Mouse (Mus musculus) heart, postnatal 36 days (tissue): Measurements from ENCODE around the gene Gm20696. TPM values are rescaled to one million over a fixed set of nuclear protein-coding genes. Genes with fewer than 3 reads are reported as not detected.
A peak's percentile ranks its signal among the peaks of the same experiment; 100 is the strongest.

ENCODE experiments used
- DNase-seq, 2 experiments: peaks; one replicate each; pipeline ENCODE4 v3.0.0; 2021 to 2022
- intact Hi-C: fragments of 180-260 bp; cut with DNase I; formaldehyde crosslinking; loops from one replicate; pipeline ENCODE4 v1.15.1; 2025
- total RNA-seq, 2 experiments: library from RNA; stranded (reverse); gene quantifications; 2 replicates each; pipeline ENCODE4 v1.2.3; 2021

Gm20696 gene
- total RNA-seq, 2 experiments from 2014 or later = 2.4 to 2.5 TPM

DNA sequence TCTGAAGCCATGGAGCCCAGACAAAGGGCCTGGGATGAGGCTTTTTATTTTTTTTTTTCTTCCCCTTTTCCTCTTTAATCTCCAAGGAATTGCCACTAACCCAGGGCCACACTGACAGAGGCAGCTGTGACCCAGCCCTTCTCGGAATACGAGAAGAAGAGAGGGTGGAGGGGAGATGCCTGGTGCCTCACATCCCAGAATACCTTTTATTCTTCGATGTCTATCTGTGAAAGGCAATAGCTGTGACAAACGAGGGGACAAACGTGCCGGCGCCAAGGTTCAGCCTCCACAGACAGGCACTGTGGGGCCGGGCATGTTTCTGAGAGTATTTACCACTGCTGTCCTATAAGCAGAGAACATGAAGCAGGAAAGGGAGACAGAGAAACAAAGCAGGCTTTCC, 66.9 kb downstream of the Gm20696 start:
- DNase-seq = peak in 1 of 2 experiments; percentile 7
- intact Hi-C loops = loop anchor here (1.0 to 10.0 kb wide), 8 partner anchors 555 to 1835 kb away; no protein-coding TSS in a partner anchor

DNA sequence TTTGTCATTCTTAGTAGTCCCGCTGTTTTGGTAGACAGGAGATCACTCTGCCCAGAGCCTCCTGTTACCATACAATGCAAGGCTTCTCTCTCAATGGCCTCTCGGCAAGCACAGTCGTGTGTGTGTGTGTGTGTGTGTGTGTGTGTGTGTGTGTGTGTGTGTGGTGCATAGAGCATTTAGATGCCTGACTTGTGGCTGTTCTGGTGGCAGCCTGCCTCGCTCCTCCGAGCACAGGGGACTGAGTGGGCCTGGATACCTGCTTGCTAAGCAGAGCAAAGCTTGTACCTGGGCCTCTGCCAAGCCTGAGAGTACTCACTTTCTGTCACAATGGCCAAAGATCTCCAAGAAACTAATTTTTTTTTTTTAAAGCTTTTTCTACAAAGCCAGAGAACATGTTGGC, 67.4 kb downstream of the Gm20696 start:
- no peak for DNase-seq
- intact Hi-C loops = loop anchor here (10.0 kb wide), 1 partner anchor 1324 kb away; no protein-coding TSS in a partner anchor

DNA sequence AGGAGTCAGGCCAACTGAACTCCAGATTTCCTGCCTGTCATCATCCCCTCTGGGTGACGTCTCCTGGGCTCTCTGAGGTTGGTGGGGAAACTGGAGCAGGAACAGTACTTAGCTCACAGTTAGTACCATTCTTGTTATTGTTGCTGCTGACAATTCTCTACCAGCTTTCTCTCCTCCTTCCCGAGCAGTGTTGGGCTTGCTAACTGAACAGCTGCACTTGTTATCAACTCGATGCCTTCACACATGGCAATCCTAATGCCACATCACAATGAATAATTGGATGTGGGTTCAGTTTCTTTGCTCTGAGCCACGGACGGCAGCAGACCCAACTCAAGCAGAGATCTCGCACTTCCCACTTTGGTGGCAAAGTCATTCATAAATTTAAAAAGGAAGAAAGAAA, 89.6 kb downstream of the Gm20696 start:
- DNase-seq = no peak
- intact Hi-C loops = no loop called here

DNA sequence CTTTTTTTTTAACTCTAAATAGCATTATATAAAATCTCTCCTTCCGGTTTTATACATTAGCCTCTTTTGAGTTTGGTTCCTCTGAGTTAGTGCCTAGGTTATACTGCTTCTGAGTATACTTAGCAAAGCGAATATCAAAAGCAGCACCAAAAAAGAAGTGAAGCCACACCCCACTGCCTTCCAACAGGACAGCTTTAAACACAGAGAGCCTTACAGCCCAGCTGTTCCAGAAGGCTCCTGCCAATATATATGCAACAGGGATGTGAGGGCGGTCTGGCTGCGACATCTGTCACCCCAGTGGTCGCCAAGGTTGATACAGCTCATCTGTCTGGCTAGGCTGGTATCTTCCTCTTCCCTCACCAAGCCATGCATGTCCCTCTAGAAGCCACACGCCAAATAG, 91.0 kb downstream of the Gm20696 start:
- DNase-seq = no peak
- intact Hi-C loops = no loop called here

DNA sequence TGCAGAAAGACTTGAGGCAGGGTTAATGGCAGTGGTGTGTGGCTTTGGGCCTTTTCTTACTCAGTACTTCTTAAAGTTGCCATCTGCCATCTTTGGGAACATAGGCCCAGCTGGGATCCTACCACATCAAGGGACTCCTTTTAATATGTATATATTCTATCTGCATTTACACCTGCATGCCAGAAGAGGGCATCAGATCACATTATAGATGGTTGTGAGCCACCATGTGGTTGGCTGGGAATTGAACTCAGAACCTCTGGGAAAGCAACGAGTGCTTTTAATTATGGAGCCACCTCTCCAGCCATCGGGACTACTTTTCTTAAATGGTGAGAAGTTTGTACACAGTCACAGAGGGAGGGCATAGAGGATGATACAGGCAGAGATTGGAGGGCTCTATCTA, 93.3 kb downstream of the Gm20696 start:
- intact Hi-C loops = no loop called here
- no peak for DNase-seq

DNA sequence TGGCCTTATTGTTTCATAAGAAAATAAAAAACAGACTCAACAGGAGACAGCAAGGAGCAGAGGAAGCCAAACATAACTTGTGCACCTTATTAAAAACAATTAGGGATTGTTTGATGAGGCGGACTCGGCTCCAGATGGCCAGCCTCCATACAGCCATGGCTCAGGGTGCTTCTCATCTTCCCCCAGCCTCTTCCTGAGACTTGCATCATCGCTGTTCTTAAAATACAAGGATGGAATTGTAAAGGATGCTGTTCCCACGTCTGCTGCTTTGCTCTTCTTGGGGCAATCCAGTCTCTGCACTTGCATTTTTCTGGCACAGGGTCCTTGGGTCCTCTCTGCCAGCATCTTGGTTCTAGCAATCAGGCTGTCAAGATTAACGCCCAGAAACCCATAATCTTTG, 94.5 kb downstream of the Gm20696 start:
- DNase-seq = no peak
- intact Hi-C loops = no loop called here

DNA sequence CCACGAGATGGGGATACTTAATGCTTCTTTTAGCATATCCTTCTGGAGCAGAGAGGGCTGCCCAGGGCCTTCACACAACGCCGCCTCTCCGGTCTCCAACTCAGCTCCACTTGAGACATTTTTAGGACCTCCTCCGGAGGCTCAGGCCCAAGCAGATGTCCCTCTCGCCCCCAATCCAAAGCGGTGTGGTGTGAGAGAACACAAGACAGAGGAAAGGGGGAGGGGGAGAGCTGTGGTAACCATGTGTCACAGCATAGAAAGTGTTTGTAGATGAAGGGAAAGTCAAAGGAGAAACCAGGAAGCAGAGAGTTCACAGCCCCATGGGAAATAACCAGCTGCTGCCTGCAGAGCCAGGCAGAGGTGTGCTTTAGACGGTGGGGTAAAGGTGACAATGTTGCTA, 99.7 kb downstream of the Gm20696 start:
- no peak for DNase-seq
- intact Hi-C loops = no loop called here

DNA sequence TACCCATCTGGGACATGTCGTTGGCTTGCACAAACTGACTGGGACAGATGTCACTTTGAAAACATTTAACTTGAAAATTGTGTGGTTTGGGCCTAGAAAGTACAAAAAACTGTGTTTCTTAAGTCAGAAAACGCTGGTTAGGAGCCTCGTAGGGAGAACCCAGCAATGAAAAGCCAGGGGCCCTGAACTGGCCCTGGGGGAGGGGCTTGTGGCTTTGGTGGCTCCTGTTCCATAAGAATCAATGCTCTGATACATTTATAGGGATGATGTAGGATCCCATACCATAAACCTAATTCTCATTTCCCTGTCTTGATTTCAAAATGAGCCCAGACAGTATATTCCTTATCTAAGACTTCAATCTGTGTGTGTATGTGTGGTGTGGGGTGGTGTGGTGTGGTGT, 101.8 kb downstream of the Gm20696 start:
- intact Hi-C loops = no loop called here
- DNase-seq = no peak

DNA sequence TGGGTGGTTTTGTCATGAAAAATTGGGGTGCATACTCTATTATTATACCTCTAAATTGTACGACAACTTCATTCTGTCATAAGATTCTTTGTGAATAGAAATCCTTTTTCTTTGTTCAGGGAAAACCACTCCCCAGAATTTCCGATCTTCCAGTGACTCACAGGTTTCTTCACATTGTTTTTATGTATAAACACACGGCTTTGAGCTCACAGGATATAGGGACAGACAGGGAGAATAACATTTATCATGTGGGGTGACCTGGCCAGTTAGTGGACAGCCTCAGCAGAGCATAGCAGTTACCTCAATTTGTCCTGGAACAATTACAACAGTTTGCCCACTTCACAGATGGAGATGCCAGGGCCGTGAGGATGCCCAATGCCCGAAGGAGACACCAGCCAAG, 109.6 kb downstream of the Gm20696 start:
- no peak for DNase-seq
- intact Hi-C loops = no loop called here

DNA sequence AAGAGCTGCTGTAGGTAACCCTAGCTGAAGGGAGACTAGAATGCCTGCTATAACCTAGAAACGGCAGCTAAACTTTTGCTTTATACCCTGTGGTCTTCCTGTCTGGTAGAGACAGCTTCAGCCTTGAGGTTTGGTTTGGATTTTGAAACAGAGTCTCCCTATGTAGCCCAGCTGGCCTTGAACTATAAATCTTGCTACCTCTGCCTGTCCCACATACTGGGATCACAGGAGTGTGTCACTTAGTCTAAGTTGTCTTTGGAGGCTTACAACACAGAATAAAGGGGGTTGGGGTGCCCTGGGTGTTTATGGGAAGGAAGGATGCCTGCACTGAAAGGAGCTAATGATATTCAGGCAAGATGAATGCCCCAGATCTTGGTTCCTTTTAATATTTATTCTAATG, 113.8 kb downstream of the Gm20696 start:
- no peak for DNase-seq

DNA sequence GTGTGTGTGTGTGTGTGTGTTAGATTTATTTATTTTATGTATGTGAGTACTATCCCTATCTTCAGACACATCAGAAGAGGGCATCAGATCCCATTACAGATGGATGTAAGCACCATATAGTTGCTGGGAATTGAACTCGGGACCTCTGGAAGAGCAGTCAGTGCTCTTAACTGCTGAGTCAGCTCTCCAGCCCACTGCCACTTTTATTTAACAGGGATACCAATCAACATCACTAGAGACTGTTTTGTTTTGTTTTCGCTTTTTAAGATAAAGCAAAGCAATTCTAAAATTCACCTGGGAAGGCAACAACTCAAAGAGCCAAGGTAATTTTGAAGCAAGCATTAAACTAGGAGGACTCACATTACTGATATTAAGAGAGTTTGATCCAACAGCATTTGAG, 120.2 kb downstream of the Gm20696 start:
- intact Hi-C loops = no loop called here

More for the DNA sequence above, 113.8 kb downstream of the Gm20696 start:
- intact Hi-C loops = no loop called here

DNA sequence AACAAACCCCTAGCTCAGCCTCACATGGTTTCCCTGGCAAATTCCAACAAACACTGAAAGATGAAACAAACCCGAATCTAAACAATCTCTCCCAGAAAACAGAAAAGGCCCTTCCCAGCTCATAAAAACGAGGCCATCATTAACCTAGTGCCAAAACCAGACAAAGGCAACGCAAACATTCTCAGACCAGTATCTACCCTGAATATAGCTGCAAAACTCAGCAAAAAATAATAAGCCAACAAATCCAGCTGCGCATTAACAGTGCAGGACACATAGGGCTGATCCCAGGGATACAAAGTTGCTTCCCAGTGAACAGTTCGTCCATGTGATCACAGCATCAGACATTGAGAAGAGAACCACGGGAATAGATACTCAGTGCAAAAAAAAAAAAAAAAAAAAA, 121.2 kb downstream of the Gm20696 start:
- no peak for DNase-seq
- intact Hi-C loops = no loop called here

More for the DNA sequence above, 120.2 kb downstream of the Gm20696 start:
- no peak for DNase-seq

DNA sequence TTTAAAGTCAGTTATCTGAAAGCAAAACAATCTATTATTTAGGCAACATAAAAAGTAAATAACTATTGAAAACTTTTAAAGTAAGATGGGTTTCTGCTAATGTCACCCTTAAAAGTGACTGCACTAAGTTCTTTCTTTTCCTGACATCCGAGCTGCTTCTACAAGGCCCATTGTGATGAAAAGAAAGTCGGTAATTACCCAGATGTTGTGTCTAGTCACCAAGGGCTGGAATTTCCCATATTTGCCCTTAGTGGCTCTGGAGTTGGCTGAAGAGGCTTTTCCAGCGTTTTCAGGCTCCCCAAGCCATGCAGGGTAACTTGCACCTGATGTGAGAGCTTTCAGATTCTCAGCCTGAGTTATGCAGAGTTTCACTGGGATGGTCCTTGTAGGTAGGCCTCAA, 125.5 kb downstream of the Gm20696 start:
- no peak for DNase-seq
- intact Hi-C loops = no loop called here

DNA sequence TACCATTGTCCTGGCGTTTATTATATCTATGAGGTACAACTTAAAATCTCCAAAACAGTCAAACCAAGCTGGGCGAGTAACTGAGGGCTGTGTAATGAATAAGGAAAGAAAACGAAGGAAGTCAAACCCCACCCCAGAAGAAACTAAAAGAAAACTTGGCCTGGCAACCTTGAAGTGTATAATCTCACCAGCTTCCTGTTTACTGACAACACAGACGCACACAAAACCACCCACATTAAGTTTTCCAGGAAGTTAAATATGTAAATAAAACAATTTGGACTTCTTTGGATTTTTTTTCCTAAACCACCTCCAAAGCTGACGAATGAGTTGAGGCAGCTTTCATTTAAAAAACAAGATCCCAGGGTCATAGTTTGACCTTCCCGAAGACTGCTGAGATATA, 125.9 kb downstream of the Gm20696 start:
- DNase-seq = no peak
- intact Hi-C loops = no loop called here

DNA sequence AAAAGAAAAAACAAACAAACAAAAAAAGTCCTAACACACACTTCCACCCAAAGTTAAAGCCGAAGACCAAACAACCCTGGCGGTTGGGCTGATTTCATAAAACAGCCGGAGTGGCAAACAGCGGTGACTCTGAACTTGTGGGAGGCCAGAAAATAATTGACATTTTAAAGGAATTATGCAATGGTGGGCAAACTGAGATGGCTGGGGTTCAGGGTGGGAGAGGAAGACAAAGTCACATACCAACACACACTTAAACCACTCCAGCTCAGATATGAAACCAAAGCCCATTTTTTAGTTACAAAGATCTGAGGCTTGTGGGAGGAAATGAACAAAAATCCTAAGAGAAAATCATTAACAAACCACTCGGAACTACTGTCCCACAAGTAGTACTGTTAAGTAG, 126.5 kb downstream of the Gm20696 start:
- intact Hi-C loops = no loop called here
- no peak for DNase-seq

DNA sequence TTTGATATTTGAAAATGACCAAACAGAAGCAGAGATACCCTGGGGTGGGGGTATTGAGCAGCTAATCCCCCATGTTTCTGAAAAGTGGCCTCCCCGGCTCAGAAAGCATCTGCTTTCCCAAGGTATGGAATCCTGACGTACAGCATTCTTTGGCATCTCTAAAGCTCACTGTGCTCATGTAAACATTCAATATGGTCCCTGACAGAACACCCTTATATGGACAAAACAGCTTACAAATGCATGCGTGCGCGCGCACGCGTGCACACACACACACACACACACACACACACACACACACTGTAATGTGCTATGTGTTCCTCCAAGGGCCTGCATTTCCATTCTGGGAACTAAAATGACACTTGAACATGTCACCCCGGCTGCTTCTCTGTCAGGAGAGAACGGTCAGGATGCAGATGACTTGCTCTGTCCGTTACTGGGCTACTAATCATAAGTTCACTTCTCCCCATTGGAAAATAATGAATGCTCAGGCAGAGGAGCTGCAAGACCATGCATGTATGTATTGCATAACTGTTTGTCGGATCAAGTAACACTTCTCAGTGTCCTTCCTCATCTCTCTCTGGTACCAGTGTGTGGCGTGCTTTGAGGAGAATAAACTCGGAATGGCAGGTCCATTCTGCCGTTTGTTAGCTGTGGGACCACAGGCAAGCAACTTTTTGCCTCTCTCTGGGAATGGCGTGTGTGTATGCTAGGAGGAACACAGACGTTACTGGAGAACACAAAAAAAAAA, 128.2 kb downstream of the Gm20696 start:
- intact Hi-C loops = no loop called here
- DNase-seq = no peak

DNA sequence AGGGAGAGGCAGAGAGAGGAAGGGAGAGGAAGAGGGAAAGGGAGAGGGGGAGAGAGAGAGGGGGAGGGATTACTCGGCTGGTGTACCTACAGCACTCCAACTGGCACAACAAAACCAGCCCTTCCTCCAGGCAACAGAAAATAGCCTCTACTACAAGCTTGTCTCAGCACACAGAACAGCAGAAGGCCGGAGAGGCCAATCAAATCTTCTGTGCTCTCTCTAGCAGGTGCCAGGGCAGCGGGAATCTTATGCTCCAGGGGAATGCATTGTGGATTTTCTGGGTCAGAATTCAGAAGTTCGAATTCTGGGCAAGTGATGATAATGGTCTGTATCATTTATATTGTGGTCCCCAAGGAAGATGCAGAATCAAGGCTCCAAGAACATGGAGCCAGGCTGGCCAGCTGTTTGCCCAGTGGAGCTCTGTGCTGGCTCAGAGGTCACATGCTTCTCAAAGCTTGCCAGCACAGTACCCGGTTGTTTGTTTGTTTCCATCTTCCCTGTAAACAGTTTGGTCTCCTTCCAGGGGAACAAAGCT, 132.3 kb downstream of the Gm20696 start:
- no peak for DNase-seq
- intact Hi-C loops = no loop called here

DNA sequence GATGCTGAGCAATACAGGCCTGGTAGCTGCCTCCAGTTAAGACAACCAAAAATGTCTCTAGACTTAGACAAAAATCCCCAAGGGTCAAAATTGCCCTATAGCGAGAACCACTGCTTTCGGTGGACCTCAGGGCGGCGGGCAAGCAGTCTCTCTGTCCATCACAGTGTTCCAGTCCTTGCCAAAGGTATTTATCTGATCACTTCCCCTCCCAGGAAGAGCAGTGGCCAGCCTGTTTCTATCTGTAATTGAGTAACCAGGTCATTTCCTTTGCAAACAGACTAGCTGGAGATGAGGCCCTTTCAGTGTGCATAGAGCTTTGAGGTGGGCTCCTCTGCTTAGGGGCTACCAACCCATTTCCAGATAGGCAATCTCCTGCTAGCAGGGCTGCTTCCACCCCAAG, 134.1 kb downstream of the Gm20696 start:
- DNase-seq = no peak
- intact Hi-C loops = no loop called here

DNA sequence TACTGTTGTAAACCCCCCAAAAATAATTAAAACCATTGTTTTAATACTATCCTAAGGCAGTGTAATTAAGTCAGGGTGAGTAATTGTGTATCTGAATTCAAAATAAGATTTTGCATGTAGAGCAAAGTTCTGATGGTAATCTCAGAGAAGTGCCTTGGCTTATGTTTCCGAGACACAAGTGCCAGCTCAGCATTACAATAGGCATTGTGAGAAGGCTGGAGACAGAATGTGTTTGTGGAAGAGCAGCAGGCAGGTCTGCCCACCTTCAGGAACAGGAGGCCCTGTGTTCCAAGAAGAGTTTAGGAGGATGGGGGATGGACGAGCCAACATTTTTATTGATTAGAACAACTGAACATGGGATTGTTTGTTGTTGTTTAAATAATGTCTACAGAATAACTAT, 137.6 kb downstream of the Gm20696 start:
- intact Hi-C loops = no loop called here
- DNase-seq = no peak

DNA sequence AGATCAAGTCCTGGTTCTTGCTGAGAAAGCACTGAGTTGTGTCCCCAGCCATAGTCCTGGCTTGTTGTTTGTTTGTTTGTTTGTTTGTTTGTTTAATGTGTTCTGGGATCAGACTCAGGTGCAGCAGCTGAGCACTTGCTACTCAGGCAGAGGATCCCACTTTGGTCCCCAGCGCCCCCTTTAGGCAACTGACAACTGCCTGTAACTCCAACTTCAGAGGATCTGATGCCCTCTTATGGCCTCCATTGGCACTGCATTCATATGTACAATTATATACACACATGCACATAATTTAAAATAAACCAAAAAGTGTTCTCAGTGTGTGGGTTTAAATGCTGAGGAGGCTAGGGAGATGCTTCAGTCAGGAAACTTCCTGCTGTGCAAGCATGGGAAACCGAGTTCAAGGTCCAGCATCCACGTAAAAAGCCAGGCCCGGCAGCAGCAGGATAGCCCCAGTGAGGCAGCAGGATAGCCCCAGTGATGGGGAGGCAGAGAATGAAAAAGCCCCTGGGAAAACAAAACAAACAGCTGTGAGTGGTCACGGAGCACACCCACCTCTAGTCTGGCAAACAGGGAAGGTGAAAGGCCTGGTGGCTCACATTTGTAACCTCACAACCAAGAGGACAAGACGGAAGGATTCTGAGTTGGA, 139.0 kb downstream of the Gm20696 start:
- intact Hi-C loops = no loop called here
- DNase-seq = no peak

DNA sequence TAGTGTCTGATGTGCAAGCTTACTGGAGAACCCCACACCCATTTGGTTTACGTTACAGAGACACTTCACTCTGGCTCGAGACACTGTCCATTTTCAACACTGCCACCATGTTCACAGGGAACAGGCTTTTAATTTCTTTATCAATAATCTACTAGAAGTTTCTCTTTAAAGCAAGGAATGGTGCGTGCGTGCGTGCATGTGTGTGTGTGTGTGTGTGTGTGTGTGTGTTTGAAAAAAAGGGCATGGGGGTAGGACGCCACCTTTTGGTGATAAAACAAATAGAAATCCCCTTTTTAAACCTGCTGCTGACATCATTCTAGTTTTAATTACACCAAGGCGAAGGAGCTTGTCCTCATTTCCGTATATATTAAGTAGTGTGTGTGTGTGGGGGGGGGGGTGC, 141.2 kb downstream of the Gm20696 start:
- intact Hi-C loops = no loop called here

More for the DNA sequence above, 141.2 kb downstream of the Gm20696 start:
- DNase-seq = no peak
